Mouse (Mus musculus): Measurements from ENCODE around the gene Tacc2.

The Tacc2 gene

GRCm38 (mm10) chr7:130577388-130578003, at the start of gene Tacc2:
TSS of gene Tacc2 (plus strand) at chr7:130577438.
- no peak for DNase-seq

DNA sequence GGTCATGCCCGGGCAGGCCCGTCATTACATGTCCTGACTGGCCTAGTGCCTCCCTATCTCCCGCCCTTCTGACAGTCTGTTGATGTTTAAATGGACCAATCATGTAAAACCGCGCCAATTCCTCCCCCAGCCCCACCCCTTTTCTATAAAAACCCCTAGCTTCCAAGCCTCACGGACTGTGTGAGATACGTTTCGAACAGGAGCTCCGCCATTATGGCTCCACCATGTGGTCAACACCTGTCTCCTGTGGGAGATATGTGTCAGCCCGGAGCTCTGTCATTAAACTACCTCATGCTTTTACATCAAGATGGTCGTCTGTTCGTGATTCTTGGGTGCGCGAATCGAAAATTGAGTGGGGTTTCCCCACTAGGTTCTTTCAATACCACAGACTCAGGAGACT, 46.1 kb upstream of the Tacc2 start:
- DNase-seq = peak; percentile 79

GRCm38 (mm10) chr7:130533316-130534260, 43.6 kb upstream of the Tacc2 start:
- DNase-seq = peak; percentile 98

- DNase-seq = peak; percentile 58
These were observed 42.1 kb upstream of the Tacc2 start for GRCm38 (mm10) chr7:130535174-130535573.

GRCm38 (mm10) chr7:130537068-130537467, 40.2 kb upstream of the Tacc2 start:
- DNase-seq = no peak

DNA sequence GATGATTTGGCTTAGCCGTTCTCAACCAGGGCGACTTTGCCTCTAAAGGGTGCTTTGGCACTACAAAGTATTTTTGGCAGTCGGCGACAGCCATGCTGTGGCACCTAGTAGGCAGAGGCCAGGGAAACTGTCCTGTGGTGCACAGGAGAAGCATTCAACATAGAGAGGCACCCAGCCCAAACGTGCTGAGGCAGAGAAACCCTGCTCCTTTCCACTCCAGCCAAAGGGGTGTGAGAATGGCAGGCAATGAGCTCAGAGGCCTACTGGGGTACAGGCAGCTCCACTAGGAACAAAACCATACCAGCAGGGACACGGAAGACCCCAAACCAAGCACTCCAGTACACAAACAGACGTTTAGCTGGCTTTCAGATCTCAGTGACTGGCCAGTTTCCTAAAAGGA, 37.1 kb upstream of the Tacc2 start:
- DNase-seq = peak; percentile 86

GRCm38 (mm10) chr7:130543181-130543580, 34.1 kb upstream of the Tacc2 start:
- peak; percentile 86 for DNase-seq

DNA sequence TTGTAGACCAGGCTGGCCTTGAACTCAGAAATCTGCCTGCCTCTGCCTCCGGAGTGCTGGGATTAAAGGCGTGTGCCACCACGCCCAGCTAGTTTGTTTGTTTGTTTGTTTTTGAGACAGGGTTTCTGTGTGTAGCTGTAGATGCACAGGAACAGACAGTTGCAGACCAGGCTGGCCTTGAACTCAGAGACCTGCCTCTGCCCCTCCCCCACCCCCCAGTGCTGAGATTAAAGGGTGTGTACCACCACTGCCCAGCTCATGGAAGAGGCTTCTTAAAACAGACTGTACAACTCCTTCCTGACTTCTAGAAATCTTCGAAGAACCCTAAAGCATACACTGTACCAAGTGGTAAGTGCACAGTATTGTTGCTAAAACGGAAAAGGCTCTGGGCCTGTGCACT, 31.8 kb upstream of the Tacc2 start:
- DNase-seq = no peak

- no peak for DNase-seq
These were observed 31.3 kb upstream of the Tacc2 start for GRCm38 (mm10) chr7:130545893-130546292.

DNA sequence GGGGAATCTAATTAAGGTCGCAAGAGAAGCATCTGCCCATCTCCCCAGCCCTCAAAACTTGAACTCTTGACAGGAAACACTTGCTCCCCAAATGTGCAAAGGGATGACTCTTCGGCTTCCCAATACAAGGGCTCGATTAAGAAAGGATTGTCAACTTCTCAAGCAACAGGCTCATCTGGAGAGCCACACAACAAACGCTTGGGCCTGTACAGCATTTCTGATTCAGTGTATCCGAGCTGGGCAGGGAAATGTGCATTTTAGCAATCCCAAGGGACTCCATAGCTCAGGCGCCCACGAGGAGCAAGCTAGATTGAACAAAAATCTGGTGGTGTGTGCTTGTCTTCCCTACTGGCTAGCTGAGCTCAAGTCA, 30.8 kb upstream of the Tacc2 start:
- no peak for DNase-seq

- DNase-seq = peak; percentile 98
These were observed 30.3 kb upstream of the Tacc2 start for GRCm38 (mm10) chr7:130546791-130547484.

- no peak for DNase-seq
These were observed 29.5 kb upstream of the Tacc2 start for GRCm38 (mm10) chr7:130547635-130548175.

- DNase-seq = peak; percentile 98
These were observed 24.5 kb upstream of the Tacc2 start for GRCm38 (mm10) chr7:130552780-130553179.

DNA sequence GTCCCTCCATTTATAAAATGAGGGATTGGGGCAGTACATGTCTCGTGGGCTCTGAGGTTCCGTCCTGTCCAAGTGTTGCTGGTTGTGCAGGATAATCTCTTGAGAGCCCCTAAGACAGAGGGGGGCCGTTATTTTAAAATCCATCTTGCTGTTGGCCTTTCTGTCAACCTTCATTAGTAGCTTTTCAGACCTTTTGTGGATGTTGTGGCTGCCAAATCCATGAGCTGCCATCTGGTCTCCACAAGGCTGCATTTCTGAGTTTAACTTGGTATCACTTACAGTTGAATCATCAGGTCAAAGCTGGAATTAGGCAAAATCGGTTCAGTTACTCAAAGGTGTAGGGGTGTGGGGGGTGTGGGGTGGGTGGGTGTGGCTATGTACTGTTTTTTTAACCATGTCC, 23.9 kb upstream of the Tacc2 start:
- no peak for DNase-seq

GRCm38 (mm10) chr7:130555597-130555996, 21.6 kb upstream of the Tacc2 start:
- peak; percentile 87 for DNase-seq

- peak; percentile 88 for DNase-seq
These were observed 18.6 kb upstream of the Tacc2 start for GRCm38 (mm10) chr7:130558592-130558991.

GRCm38 (mm10) chr7:130560933-130561332, 16.3 kb upstream of the Tacc2 start:
- peak; percentile 46 for DNase-seq

- peak; percentile 36 for DNase-seq
These were observed 14.0 kb upstream of the Tacc2 start for GRCm38 (mm10) chr7:130563276-130563675.

- DNase-seq = peak; percentile 29
These were observed 13.4 kb upstream of the Tacc2 start for GRCm38 (mm10) chr7:130563880-130564279.

DNA sequence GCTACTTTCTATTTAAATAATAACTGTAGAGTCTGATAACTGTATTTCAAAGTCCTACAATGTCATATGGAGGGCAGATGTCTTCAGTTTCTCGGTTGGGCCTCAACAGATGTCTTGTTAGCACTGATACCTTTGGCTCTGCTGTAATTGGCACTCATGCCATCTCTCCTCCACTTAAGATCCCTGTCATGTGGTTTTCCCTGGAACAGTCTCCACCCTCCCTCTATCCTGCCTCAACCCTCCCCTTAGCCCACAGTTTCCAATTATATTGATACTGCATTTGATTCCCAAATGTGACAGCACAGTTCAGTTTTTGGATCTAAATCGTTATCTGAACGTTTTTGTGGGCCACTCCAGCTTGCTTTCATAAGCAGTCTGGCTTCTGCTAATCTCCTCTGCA, 12.6 kb upstream of the Tacc2 start:
- DNase-seq = peak; percentile 64

DNA sequence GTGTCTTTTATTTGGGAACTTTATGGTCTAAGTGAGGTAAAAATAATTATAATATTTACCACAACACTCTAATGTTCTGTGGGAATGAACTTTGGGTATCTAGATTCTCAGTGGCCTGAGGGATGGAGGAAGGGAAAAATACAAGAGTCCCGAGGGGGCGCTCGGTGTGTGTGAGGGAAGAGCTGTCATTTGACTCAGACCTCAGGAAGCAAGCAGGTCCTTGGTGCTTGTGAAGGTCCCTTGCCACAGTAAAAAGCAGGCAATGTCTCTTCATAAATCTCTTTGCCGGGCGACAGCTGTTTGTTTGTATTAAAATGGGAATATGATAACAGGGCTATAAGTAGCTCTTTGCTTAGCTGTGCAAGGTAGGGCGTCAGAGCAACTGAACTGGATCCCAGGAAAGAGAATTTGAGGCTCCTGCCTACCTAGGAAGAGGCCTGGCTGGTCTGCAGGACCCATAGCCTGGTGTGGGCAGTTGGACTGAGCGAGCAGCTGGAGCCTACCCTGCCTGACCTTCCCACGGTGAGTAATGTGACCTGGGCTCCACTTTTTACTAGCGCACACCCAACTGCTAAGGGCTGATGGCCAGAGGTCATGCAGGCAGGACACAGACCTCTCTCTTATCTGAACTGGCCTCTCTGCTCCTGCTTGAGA, 8.3 kb upstream of the Tacc2 start:
- DNase-seq = peak; percentile 95

GRCm38 (mm10) chr7:130570472-130570871, 6.8 kb upstream of the Tacc2 start:
- no peak for DNase-seq

DNA sequence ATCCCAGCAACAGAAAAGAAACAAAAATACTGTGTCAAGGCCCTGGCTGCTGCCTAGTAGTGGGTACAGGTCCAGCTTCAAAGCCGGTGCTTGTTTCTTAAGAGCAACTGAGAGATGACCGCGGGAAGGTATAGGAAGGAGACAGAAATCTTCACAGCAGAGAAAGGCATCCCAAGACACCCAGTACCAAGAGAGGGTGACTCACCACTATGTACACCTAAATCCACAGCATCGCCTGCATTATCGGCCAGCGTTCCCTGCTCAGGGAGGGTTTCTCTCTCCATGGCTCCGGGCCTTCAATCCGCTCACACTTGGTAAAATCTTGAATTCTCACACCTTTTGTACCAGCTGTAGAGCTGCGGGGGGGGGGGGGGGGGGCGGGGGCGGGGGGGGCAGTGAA, 4.4 kb upstream of the Tacc2 start, which contains the start of gene Nsmce4a:
Gene Nsmce4a (minus strand): TSS at position 298 of the 400 bp plus-strand sequence.
- DNase-seq = peak; percentile 78

All from heart, adult 11 months (tissue).